Mouse (Mus musculus) cerebellum, adult (tissue): ENCODE data around the gene Pdcd1lg2.

Experiments used
- ATAC-seq: cut with Nextera tagmentation; 2 replicates; pipeline ENCODE4 v1.9.2; 2017; ENCODE audit warnings: mild to moderate bottlenecking, moderate library complexity, mixed read lengths; ENCODE audit not compliant: insufficient number of reproducible peaks, low FRiP score, low TSS enrichment

Pdcd1lg2 gene

DNA sequence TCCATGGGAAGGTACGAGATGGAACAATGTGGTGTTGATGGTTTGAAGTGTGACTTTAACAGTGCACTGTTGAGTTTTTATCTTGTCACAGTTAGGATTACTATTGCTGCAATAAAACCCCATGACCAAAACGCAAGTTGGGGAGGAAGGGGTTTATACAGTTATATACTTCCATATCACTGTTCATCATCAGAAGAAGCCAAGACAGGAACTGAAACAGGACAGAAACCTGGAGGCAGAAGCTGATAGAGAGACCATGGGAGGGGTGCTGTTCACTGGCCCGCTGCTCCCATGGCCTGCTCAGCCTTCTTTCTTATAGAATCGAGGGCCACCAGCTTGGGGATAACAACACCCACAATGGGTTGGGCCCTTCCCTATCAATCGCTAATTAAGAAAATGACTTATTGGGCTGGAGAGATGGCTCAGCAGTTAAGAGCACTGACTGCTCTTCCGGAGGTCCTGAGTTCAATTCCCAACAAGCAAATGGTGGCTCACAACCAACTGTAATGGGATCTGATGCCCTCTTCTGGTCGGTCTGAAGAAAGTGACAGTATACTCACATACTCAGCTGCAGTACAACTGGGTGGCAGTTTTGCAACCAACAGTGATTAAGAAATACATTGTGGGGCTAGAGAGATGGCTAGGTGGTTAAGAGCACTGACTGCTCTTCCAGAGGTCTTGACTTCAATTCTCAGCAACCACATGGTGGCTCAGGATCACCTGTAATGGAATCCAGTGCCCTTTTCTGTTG is 53.1 kb downstream of the Pdcd1lg2 start:
- ATAC-seq = no peak

DNA sequence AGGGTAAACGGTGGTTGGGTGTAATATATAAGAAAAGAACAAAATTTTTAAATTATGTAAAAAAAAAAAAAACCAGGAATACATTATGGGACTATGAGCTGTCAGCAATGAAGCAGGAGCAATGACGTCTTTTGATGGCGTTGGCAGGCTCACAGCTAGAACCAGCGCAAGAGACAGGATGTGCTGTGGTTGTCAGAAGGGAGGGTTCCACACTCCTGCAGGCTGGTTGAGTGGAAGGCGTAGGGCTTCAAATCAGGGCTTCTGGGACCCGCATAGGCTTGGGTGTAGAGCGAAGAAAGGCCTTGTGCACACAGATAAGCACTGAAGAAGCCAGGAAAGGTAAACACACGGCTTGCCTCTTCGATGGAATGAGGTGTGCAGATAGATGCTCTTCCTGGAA is 56.1 kb downstream of the Pdcd1lg2 start:
- no peak for ATAC-seq

DNA sequence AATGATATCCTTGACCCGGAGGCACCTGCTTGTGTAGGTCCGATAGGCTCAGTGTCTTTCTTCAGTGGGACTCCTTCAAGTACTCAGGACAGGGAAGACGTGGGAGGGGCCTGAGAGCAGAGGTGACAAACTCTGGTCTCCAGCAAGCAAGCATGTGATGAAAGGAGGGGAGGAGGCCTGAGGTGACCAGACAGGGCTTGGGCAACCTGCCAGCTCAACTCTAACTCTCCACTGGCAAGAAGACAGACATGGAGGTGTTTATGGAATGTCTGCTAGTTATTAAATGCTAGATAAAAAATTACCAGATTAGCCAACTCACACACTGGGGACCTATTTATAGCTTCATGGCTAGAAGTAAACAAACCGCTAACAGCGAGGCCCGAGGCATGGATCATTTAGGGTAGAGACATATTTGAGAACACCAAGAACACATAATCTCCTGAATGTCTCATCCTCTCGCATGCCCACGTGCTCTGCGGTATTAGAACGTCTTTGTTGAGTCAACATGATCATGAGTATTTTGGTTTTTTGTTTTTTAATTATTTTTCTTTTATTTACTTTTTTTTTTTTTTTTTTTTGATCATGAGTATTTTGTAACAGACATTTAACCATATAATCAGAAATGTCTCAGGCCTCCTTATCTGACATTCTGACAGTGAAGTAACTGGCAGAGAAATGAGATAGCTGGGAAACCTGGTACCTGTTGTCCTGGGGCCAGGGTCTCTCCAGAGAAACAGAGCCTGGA is 58.4 kb downstream of the Pdcd1lg2 start:
- ATAC-seq = no peak

- ATAC-seq = no peak
Measured at GRCm38 (mm10) chr19:29469686-29470254, 59.1 kb downstream of the Pdcd1lg2 start.

- no peak for ATAC-seq
Measured at GRCm38 (mm10) chr19:29470652-29471051, 59.9 kb downstream of the Pdcd1lg2 start.

GRCm38 (mm10) chr19:29472424-29472823 is 61.7 kb downstream of the Pdcd1lg2 start:
- no peak for ATAC-seq

DNA sequence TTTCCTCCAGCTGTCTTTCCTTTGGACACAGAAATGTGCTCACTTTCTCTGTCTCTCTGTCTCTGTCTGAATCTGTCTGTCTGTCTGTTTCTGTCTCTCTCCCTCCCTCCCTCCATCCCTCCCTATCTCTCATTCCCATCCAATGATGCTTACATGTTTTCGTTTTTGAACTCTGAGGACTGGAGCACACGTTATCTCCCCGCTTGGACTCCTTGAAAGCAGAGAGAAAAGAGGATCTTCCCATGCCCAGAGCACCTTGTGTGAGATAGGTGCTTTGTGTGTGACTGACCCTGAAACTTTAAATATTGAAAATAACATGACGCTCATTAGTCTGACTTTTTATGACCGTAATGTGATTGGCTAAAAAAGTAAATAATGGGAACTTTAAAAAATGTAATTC is 62.2 kb downstream of the Pdcd1lg2 start:
- no peak for ATAC-seq

DNA sequence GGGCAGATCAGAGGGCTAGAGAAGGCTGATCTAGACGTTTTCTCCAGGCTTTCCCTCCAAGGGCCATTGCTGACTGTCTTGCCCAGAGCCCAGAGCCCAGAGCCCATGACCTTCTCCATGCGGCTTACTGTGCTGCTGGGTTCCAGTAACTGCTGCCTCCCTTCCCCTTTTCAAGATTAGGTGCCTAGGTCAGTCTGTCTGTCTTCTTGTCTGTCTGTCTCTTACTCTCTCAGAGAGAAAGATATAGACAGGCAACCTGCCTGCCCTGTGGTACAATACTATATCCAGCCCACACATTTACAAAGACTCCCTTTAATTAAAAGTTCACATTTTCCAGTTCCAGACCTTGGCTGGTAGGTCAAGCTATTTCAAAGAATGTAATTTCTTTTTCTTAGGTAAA is 64.1 kb downstream of the Pdcd1lg2 start:
- no peak for ATAC-seq

DNA sequence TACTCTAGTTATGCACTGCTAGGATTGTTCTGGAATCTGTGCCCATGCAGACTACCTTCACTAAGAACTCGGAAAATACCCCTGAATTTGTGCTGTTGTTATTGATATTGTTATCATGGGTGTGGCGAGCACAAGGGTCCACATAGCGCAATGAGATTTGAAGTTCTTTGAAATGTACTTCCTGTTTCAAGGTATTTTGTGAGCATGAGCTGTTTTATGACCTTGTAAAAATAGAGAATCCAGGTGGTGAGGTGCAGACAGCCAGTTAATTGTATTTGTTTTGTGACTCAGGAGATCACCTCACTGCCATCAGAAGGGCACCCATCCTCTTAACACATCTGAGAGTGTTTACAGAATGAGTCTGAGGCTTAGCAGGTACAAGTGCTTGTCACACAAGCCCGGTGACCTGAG is 64.5 kb downstream of the Pdcd1lg2 start:
- ATAC-seq = no peak

DNA sequence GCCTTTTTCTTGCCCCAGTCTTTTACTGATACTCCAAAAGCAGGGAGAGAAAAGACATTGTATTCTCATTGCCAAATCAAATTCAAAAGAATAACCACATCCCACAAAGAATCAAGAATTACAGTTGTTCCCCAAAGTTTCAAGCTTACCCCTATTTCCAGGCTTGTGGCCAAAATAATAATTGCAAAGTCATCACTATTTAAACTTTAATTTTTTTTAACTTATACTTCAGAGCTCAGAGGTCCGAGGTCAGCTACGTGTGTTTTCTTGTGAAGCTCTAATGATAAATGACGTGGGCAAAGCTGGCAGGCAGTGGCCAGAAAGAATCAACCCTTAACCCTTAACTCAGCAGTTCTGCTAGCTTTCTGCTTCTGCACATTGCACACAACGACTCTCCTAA is 67.9 kb downstream of the Pdcd1lg2 start:
- ATAC-seq = no peak

DNA sequence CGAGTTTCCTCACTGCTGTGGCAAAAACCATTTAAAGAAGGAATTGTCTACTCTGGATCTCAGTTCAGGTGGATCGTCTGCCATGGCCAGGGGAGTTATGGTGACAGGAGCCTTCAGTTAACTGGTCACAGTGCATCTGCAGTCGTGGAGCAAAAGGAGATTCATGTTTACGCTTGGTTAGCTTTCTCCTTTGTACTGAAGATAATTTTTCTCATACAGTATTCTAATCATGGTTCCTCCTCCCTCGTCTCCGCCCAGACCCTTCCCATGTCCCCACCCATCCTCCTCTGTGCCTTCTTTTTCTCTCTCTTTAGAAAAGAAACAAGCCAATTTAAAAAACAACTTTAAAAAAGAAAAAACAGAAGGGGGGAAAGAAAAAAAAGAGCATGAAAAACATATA is 70.9 kb downstream of the Pdcd1lg2 start:
- no peak for ATAC-seq

- ATAC-seq = no peak
Measured at GRCm38 (mm10) chr19:29482148-29482547, 71.4 kb downstream of the Pdcd1lg2 start.

- ATAC-seq = no peak
Measured at GRCm38 (mm10) chr19:29482637-29483036, 71.9 kb downstream of the Pdcd1lg2 start.

DNA sequence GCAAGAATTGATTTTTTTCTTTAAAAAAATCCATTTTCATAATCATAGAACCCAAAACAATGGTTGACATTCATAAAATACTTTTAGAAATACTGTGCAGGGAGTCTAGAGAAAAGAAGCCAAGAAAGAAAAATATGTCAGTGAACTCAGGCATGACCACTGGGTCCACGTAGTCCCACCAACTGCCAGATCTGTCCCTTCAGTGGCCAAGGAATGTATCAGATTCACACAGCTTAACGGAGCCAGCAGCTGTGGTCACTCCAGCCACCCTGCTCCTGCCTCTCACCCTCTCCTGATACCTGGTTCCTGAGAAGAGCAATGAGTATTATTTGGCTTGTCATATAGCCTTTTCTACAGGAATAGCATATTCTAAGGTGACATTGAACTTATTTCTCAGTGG is 72.7 kb downstream of the Pdcd1lg2 start:
- no peak for ATAC-seq

GRCm38 (mm10) chr19:29484537-29484936 is 73.8 kb downstream of the Pdcd1lg2 start:
- ATAC-seq = no peak

DNA sequence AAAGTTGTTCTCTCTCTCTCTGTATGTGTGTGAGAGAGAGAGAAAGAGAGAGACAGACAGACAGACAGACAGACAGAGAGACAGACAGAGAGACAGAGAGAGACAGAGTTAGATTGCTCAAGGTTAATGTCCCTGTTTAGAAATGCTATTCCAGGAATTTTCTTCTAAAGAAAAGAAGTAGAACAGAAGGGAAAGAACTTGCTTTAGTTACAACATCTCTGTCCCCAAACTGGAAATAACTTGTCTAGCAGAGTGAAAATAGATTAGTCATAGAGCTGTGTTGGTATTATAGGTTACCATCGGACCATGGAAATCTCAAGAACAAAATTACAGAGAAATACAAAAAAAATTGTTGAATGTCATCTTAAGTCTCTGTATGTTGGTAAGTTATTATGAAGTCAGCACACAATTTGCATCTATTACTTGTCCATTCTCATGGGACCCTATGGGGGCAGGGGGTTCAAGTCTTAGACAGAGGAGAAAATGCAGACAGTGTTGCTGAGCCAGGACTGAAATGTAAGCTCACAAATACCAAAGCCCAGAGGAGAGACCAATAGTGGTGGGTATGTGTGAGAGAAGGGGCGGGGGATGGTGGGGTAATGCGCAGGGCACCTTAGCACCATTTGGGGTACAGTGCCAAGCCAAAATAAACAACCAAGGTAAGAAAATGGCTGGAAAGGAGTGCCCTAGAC is 74.7 kb downstream of the Pdcd1lg2 start:
- ATAC-seq = no peak

DNA sequence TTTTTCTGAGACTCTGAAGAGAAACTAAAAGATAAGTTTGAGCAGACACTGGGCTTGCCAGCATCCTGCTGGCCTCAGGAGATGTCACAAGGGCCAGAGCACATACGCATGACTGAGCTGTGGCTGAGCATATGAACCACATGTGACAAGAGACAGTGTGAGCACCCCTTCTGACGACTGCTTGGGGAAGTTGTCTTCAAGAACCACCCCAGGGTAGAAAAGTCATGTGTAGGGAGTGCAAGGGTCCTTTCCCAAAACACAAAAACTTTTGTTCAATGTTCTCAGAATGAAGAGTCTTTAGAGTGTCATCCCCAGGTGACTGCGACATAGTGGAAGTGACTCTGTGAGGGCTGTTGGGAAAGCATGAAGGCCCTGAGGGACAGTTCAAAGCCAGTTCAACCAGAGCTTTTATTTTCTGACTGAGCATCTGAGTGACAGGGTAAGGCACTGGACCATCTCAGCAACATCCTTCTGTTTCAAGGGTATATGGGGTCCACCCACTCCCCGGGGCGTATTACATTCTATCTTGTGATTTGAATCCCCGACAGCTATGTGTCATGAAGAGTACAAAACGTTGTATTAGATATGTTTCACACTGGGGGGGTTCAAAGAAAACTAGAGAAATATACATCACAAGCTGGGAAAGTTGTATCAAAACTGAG is 76.0 kb downstream of the Pdcd1lg2 start:
- no peak for ATAC-seq

- ATAC-seq = no peak
Measured at GRCm38 (mm10) chr19:29487326-29488072, 76.8 kb downstream of the Pdcd1lg2 start.

DNA sequence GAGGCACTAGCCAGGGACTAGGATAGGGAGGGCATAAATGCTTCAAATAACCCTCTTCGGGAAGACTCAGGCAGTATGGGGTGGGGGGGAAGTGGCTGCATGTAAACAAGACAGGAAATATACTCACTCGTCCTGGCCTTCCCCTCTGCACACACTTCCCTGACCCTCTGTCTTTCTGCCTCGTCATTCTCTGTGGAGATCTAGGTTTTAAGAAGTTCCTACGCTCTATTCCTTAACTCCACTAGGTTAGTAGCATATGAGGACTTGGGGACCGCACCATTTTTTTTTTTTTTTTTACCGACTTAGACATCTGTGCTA is 77.3 kb downstream of the Pdcd1lg2 start:
- no peak for ATAC-seq

DNA sequence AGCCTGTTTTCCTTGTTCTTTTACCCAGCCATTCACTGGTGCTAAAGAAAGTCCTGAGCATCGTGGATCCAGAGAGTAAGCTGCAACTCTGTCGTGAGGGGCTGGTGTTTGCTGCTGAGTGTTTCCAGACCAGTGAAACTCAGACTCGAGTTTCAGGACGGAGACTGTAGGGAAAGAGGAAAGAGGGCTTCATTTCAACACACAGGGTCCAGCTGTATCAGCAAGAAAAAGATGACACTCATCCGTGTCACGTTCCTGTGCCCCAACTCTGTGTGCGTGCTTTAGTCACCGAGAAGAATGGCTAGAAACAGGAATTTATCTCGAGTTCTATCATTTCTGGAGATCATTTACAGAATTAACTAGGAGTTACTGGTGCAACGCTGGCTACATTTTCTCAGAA is 77.7 kb downstream of the Pdcd1lg2 start:
- ATAC-seq = no peak
